Mouse (Mus musculus) hindbrain, embryonic 10.5 days (tissue): ENCODE measurements around the gene Prr19. TPM values are rescaled to one million over a fixed set of nuclear protein-coding genes. Genes with fewer than 3 reads are reported as not detected.
"Not testable (repeated sequence)": the region's sequence is repeated elsewhere in the genome, so short reads cannot be mapped to it uniquely, and the experiment has no call there.

Experiments used
- DNase-seq: peaks from one replicate; pipeline ENCODE4 v3.0.0-alpha.2; 2017; ENCODE audit warnings: low spot score
- H3K27ac ChIP-seq: fragments of 300-500 bp; sonication (generic); 2 replicates; pipeline ENCODE4 v1.5.1; 2016; ENCODE audit warnings: mild to moderate bottlenecking, moderate library complexity
- H3K27me3 ChIP-seq: fragments of 300-500 bp; sonication (generic); 2 replicates; pipeline ENCODE4 v1.6.1; 2016; ENCODE audit warnings: mild to moderate bottlenecking; ENCODE audit not compliant: poor library complexity, insufficient read depth, severe bottlenecking
- H3K36me3 ChIP-seq: fragments of 300-500 bp; sonication (generic); 2 replicates; pipeline ENCODE4 v1.6.1; 2016; ENCODE audit warnings: mild to moderate bottlenecking, moderate library complexity
- H3K4me1 ChIP-seq: fragments of 300-500 bp; sonication (generic); replicated peaks from 2 replicates; pipeline ENCODE4 v1.6.1; 2016; ENCODE audit warnings: mild to moderate bottlenecking
- H3K4me3 ChIP-seq: fragments of 300-500 bp; sonication (generic); 2 replicates; pipeline ENCODE4 v1.5.1; 2016; ENCODE audit warnings: mild to moderate bottlenecking, moderate library complexity
- H3K9me3 ChIP-seq: fragments of 300-500 bp; sonication (generic); 2 replicates; pipeline ENCODE4 v1.6.1; 2016; ENCODE audit warnings: mild to moderate bottlenecking, moderate library complexity
- WGBS: fragments of 180-500 bp; shearing (Covaris S2); methylation state at CpG from one replicate; pipeline ENCODE4 v1.1.7; 2016; 5-methylcytosine and 5-hydroxymethylcytosine counted together
- polyA plus RNA-seq: library from polyadenylated mRNA; unstranded; fragments of >200 nt; fragmentation: Nextera tagmentation; extraction: Ambion mirVana; gene quantifications from 2 replicates; pipeline ENCODE4 v1.2.1, GENCODE M21; 2016

Prr19 gene
- polyA plus RNA-seq, 1 experiment from 2014 or later: 2.1 TPM

- 3% methylated on average over 6 of the region's 6 CpGs for WGBS
- H3K27ac ChIP-seq: peak overlapping the region; percentile 88
- no peaks in the 10 kb centered on the region for H3K9me3 ChIP-seq
- peaks cover 21% of the 10 kb centered on the region for H3K36me3 ChIP-seq
- no peaks in the 10 kb centered on the region for H3K27me3 ChIP-seq
- peak overlapping the region; percentile 34 for H3K4me3 ChIP-seq
- peak; percentile 76 for DNase-seq
- H3K4me1 ChIP-seq: peaks cover 35% of the 10 kb centered on the region
Observed at GRCm38 (mm10) chr7:25322058-25322484, 20.9 kb downstream of the Prr19 start.

- no peak overlapping the region for H3K27ac ChIP-seq
- no peaks in the 10 kb centered on the region for H3K27me3 ChIP-seq
- no peaks in the 10 kb centered on the region for H3K9me3 ChIP-seq
- no peak for DNase-seq
- peaks cover 31% of the 10 kb centered on the region for H3K36me3 ChIP-seq
- peaks cover 23% of the 10 kb centered on the region for H3K4me1 ChIP-seq
- H3K4me3 ChIP-seq: no peak overlapping the region
- WGBS: 87% methylated on average over 2 of the region's 2 CpGs
Observed at GRCm38 (mm10) chr7:25323219-25323618, 22.0 kb downstream of the Prr19 start.

- Histone ChIP-seq H3K36me3 (peaks cover 47% of the 10 kb centered on the region), H3K4me1 (peaks cover 16% of the 10 kb centered on the region)
- not testable (repeated sequence) for H3K4me3 ChIP-seq, H3K27ac ChIP-seq, H3K9me3 ChIP-seq, DNase-seq, H3K27me3 ChIP-seq
- 89% methylated on average over 6 of the region's 6 CpGs for WGBS
Observed at GRCm38 (mm10) chr7:25325431-25325830, 24.2 kb downstream of the Prr19 start.

- 90% methylated on average over 8 of the region's 8 CpGs for WGBS
- no peak overlapping the region for H3K4me3 ChIP-seq
- no peaks in the 10 kb centered on the region for H3K9me3 ChIP-seq
- H3K27me3 ChIP-seq: no peaks in the 10 kb centered on the region
- DNase-seq: no peak
- H3K4me1 ChIP-seq: peaks cover 13% of the 10 kb centered on the region
- peaks cover 53% of the 10 kb centered on the region for H3K36me3 ChIP-seq
- peak overlapping the region; percentile 29; the same call in 1 of the 2 replicates for H3K27ac ChIP-seq
Observed at GRCm38 (mm10) chr7:25326233-25326632, 25.0 kb downstream of the Prr19 start.

- no peak overlapping the region for H3K4me3 ChIP-seq
- H3K36me3 ChIP-seq: peaks cover 86% of the 10 kb centered on the region
- peaks cover 5% of the 10 kb centered on the region; the same call in 1 of the 2 replicates for H3K9me3 ChIP-seq
- no peaks in the 10 kb centered on the region for H3K27me3 ChIP-seq
- peak; percentile 81 for DNase-seq
- H3K4me1 ChIP-seq: no peaks in the 10 kb centered on the region
- no peak overlapping the region for H3K27ac ChIP-seq
- WGBS: 38% methylated on average over 16 of the region's 16 CpGs
Observed at GRCm38 (mm10) chr7:25333596-25334307, 32.5 kb downstream of the Prr19 start.

- Histone ChIP-seq H3K4me3 (no peak overlapping the region), H3K27me3 (no peaks in the 10 kb centered on the region), H3K9me3 (peaks cover 5% of the 10 kb centered on the region; the same call in 1 of the 2 replicates), H3K4me1 (no peaks in the 10 kb centered on the region), H3K27ac (no peak overlapping the region), H3K36me3 (peaks cover 89% of the 10 kb centered on the region)
- DNase-seq: no peak
- WGBS: 82% methylated on average over 12 of the region's 12 CpGs
Observed at GRCm38 (mm10) chr7:25334472-25334871, 33.3 kb downstream of the Prr19 start.

- Histone ChIP-seq H3K27ac (no peak overlapping the region), H3K9me3 (peaks cover 5% of the 10 kb centered on the region; the same call in 1 of the 2 replicates), H3K4me1 (no peaks in the 10 kb centered on the region; the same call in 1 of the 2 replicates), H3K27me3 (no peaks in the 10 kb centered on the region), H3K4me3 (no peak overlapping the region), H3K36me3 (peaks cover 91% of the 10 kb centered on the region)
- 90% methylated on average over 9 of the region's 9 CpGs for WGBS
- DNase-seq: no peak
Observed at GRCm38 (mm10) chr7:25339329-25339728, 38.1 kb downstream of the Prr19 start.

GRCm38 (mm10) chr7:25341000-25341784 lies 40.0 kb downstream of the Prr19 start:
- no peak overlapping the region for H3K27ac ChIP-seq
- H3K36me3 ChIP-seq: peaks cover 89% of the 10 kb centered on the region
- H3K4me1 ChIP-seq: no peaks in the 10 kb centered on the region; the same call in 1 of the 2 replicates
- no peak overlapping the region for H3K4me3 ChIP-seq
- H3K9me3 ChIP-seq: peaks cover 5% of the 10 kb centered on the region; the same call in 1 of the 2 replicates
- H3K27me3 ChIP-seq: no peaks in the 10 kb centered on the region
- 82% methylated on average over 20 of the region's 20 CpGs for WGBS
- no peak for DNase-seq

- no peaks in the 10 kb centered on the region for H3K27me3 ChIP-seq
- WGBS: 87% methylated on average over 8 of the region's 8 CpGs
- no peak for DNase-seq
- no peaks in the 10 kb centered on the region for H3K4me1 ChIP-seq
- H3K4me3 ChIP-seq: no peak overlapping the region
- H3K36me3 ChIP-seq: peaks cover 97% of the 10 kb centered on the region
- H3K9me3 ChIP-seq: peaks cover 22% of the 10 kb centered on the region
- no peak overlapping the region for H3K27ac ChIP-seq
Observed at GRCm38 (mm10) chr7:25348861-25349260, 47.6 kb downstream of the Prr19 start.

Other genes with a start within 250 kb of the Prr19 start
- 5.5 and 7.9 TPM in 2 replicates for gene Grik5, start 229.1 kb upstream of the Prr19 start, polyA plus RNA-seq
- 44.4 and 45.9 TPM in 2 replicates for gene Zfp574, start 228.8 kb upstream of the Prr19 start, polyA plus RNA-seq
- gene Pou2f2, start 121.7 kb upstream of the Prr19 start, polyA plus RNA-seq: 19.3 and 41.0 TPM in 2 replicates
- gene Dedd2, start 80.8 kb upstream of the Prr19 start, polyA plus RNA-seq: 10.2 and 11.2 TPM in 2 replicates
- gene Zfp526, start 80.0 kb upstream of the Prr19 start, polyA plus RNA-seq: 2.5 and 3.0 TPM in 2 replicates
- gene Gsk3a, start 63.6 kb upstream of the Prr19 start, polyA plus RNA-seq: 11.6 and 12.5 TPM in 2 replicates
- gene Erf, start 50.6 kb upstream of the Prr19 start, polyA plus RNA-seq: 8.0 and 8.6 TPM in 2 replicates
- gene Cic, start 33.7 kb upstream of the Prr19 start, polyA plus RNA-seq: 23.2 and 23.5 TPM in 2 replicates
- gene Pafah1b3, start 3.4 kb upstream of the Prr19 start, polyA plus RNA-seq: 271 and 384 TPM in 2 replicates
- 2.5 and 9.1 TPM in 2 replicates for gene Tmem145, start 4.7 kb downstream of the Prr19 start, polyA plus RNA-seq
- 16.5 and 18.2 TPM in 2 replicates for gene Megf8, start 15.8 kb downstream of the Prr19 start, polyA plus RNA-seq
- not detected in 2 replicates for gene Cnfn, start 68.3 kb downstream of the Prr19 start, polyA plus RNA-seq
- gene Lipe, start 97.3 kb downstream of the Prr19 start, polyA plus RNA-seq: 6.0 and 8.6 TPM in 2 replicates
- 0.45 and 0.63 TPM in 2 replicates for gene Cxcl17, start 111.5 kb downstream of the Prr19 start, polyA plus RNA-seq
- 0.92 and 2.2 TPM in 2 replicates for gene Ceacam1, start 176.2 kb downstream of the Prr19 start, polyA plus RNA-seq
- gene Ceacam2, start 238.4 kb downstream of the Prr19 start, polyA plus RNA-seq: not detected in 2 replicates